Mouse (Mus musculus): ENCODE measurements at regions not wholly inside any gene's neighbourhood (a gene's known extent, or its start where the extent isn't known, plus 50 kb on each side); places are given as distances from the start of the nearest gene placed in this dataset.

DNA sequence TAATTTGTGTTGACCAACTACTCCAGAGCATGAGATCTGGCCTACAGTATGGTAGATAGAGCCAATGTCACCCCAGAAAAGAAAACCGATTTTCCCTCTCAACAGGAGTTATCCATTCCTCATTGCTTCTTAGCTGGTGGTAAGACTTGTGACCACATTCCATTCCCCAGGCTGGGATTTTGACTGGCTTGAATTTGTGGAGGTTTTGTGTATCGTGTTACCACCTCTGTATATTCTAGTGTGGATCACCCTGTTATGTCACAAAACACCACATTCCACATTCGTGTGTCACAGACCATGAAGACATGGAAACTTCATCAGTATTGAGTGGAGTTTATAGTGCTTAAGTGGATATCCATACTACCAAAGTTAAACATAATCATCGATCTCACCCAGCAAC lies 148.7 kb upstream of the Robo1 start (continued):
- no peak for TF ChIP-seq USF1 (IDR thresholded peaks at IDR 0.05; ENCODE audit: low read depth, low read length)

DNA sequence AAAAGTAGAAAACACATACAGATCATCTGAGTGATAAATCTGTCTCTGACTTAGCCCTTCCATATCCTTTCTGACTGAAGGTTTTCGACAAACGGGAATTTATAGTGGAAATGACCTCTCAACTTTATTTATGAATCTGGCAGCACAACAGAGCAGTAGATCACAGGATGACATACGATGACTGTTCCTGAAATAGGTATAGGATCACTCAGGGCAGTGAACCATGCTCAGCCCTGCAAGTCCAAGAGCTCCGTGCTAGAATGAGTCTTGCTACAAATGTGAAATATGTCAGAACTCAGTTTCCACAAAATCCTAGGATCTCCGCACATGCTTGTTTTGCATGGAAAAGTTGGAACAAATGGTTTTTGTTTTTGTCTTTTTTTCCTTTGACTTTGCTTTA lies 132.4 kb upstream of the Robo1 start:
- dilution Hi-C loops (cut with MboI; ENCODE audit: extremely low pct_ligation_motif_present, extremely low pct_unique_long_range_greater_than_20kb, low sequenced_read_pairs) (no loop called here), in situ Hi-C loops (cut with MboI; ENCODE audit: low pct_ligation_motif_present, low pct_unique_long_range_greater_than_20kb, low sequenced_read_pairs) (no loop called here)
- no peaks in the 10 kb centered on the region for H3K4me1 ChIP-seq (ENCODE audit: control insufficient read depth in 1 of 2, insufficient read depth in 2 of 2)
- H3K9me3 ChIP-seq (replicated peaks; ENCODE audit: low read length) = peaks cover 27% of the 10 kb centered on the region
- TF ChIP-seq MAX (IDR thresholded peaks at IDR 0.05; ENCODE audit: low read length) (no peak), USF2 (conservative IDR thresholded peaks at IDR 0.05; ENCODE audit: low read depth, low read length) (no peak), CHD1 (IDR thresholded peaks at IDR 0.05; ENCODE audit: low read depth, low read length) (no peak), GABPA (IDR thresholded peaks at IDR 0.05; ENCODE audit: insufficient replicate concordance, low read depth, low read length) (no peak), E2F4 (IDR thresholded peaks at IDR 0.05; ENCODE audit: insufficient replicate concordance, low read depth, low read length) (no peak), MAZ (IDR thresholded peaks at IDR 0.05; ENCODE audit: low read depth, low read length) (no peak), RCOR1 (conservative IDR thresholded peaks at IDR 0.05; ENCODE audit: low read depth, low read length) (no peak), JUND (conservative IDR thresholded peaks at IDR 0.05; ENCODE audit: low read depth, low read length) (no peak), ELF1 (IDR thresholded peaks at IDR 0.05; ENCODE audit: low read depth, low read length) (no peak), JUN (IDR thresholded peaks at IDR 0.05; ENCODE audit: insufficient read depth, low read depth, low read length) (no peak), ZNF384 (IDR thresholded peaks at IDR 0.05; ENCODE audit: low read depth, low read length) (no peak), ETS1 (conservative IDR thresholded peaks at IDR 0.05; ENCODE audit: low read depth, low read length) (no peak)
- DNase-seq (ENCODE audit: extremely low read depth) = no peak
- no peaks in the 10 kb centered on the region for H3K79me2 ChIP-seq (replicated peaks; ENCODE audit: control insufficient read depth, extremely low read depth, insufficient read depth, poor library complexity, severe bottlenecking)
- no peak overlapping the region for H3K4me2 ChIP-seq (ENCODE audit: insufficient read depth, low read depth, poor library complexity, severe bottlenecking)
- H3K4me3 ChIP-seq (replicated peaks in 1 of 3; ENCODE audit: low read depth in 2 of 3, low read length in 2 of 3, poor library complexity in 1 of 3) = no peak overlapping the region
- no peak overlapping the region for H3K9ac ChIP-seq (ENCODE audit: insufficient read depth, low read depth)
- H3K36me3 ChIP-seq (replicated peaks in 1 of 2; ENCODE audit: control insufficient read depth in 1 of 2, insufficient read depth in 1 of 2, low read length in 1 of 2) = no peaks in the 10 kb centered on the region
- H3K27ac ChIP-seq (ENCODE audit: insufficient read depth, low read depth) = no peak overlapping the region
- no peaks in the 10 kb centered on the region for H3K27me3 ChIP-seq (replicated peaks)

DNA sequence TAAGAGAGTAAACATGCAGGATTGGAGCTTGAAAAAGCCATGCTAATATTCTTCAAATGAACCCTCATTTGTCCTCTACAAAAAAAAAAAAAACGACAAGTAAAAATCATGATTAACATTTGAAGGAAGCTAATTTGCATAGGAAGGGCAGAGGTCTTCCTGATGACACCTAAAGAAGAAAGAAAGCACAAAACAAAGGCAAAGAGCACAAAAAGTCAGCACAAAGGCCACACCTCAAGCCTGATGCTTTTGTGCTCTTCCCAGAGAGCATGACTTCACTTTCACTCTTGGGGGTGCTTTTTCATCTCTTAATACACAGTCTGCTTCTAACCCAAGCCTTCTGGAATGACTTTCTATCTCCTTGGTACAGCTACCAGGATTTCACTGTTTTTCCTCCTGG lies 113.8 kb upstream of the Robo1 start:
- Histone ChIP-seq H3K79me2 (replicated peaks; ENCODE audit: control insufficient read depth, extremely low read depth, insufficient read depth, poor library complexity, severe bottlenecking) (no peaks in the 10 kb centered on the region), H3K4me2 (ENCODE audit: insufficient read depth, low read depth, poor library complexity, severe bottlenecking) (no peak overlapping the region), H3K36me3 (replicated peaks in 1 of 2; ENCODE audit: control insufficient read depth in 1 of 2, insufficient read depth in 1 of 2, low read length in 1 of 2) (no peaks in the 10 kb centered on the region), H3K4me3 (replicated peaks in 1 of 3; ENCODE audit: low read depth in 2 of 3, low read length in 2 of 3, poor library complexity in 1 of 3) (no peak overlapping the region), H3K4me1 (ENCODE audit: control insufficient read depth in 1 of 2, insufficient read depth in 2 of 2) (no peaks in the 10 kb centered on the region), H3K9ac (ENCODE audit: insufficient read depth, low read depth) (no peak overlapping the region), H3K27me3 (replicated peaks) (no peaks in the 10 kb centered on the region), H3K9me3 (replicated peaks; ENCODE audit: low read length) (peaks cover 45% of the 10 kb centered on the region), H3K27ac (ENCODE audit: insufficient read depth, low read depth) (no peak overlapping the region)
- TF ChIP-seq USF1 (IDR thresholded peaks at IDR 0.05; ENCODE audit: low read depth, low read length) (no peak), ETS1 (conservative IDR thresholded peaks at IDR 0.05; ENCODE audit: low read depth, low read length) (no peak), TCF12 (IDR thresholded peaks at IDR 0.05; ENCODE audit: low read depth, low read length) (no peak), SMC3 (IDR thresholded peaks at IDR 0.05; ENCODE audit: low read depth, low read length) (no peak), ZC3H11A (IDR thresholded peaks at IDR 0.05; ENCODE audit: low read depth, low read length) (no peak), IRF4 (IDR thresholded peaks at IDR 0.05; ENCODE audit: low read depth, low read length) (no peak), MAX (IDR thresholded peaks at IDR 0.05; ENCODE audit: low read length) (no peak), PAX5 (IDR thresholded peaks at IDR 0.05; ENCODE audit: low read length) (no peak), UBTF (IDR thresholded peaks at IDR 0.05; ENCODE audit: low read depth, low read length) (no peak), RAD21 (IDR thresholded peaks at IDR 0.05; ENCODE audit: low read depth, low read length) (no peak)
- in situ Hi-C loops (cut with MboI; ENCODE audit: low pct_ligation_motif_present, low pct_unique_long_range_greater_than_20kb, low sequenced_read_pairs) = no loop called here
- no peak for DNase-seq (ENCODE audit: extremely low read depth)
- dilution Hi-C loops (cut with MboI; ENCODE audit: extremely low pct_ligation_motif_present, extremely low pct_unique_long_range_greater_than_20kb, low sequenced_read_pairs) = no loop called here

Data from CH12.LX (cell line).